Comparison of ENCODE assay signal across 36 mouse cellular contexts in genomic region chr15:20696229-20696628, GRCm38 (mm10). TPM values are rescaled to one million over a fixed set of nuclear protein-coding genes. Genes with fewer than 3 reads are reported as not detected.
"Had no signal": no experiment of that assay in that cellular context is flagged by ENCODE, and none has a peak within 500 bp of the region (broad histone marks: within the 10 kb centered on the region; RNA-seq: fewer than 3 reads in every experiment).

No protein-coding gene starts in this region.

- DNase-seq: gastrocnemius, postnatal 14 days; gastrocnemius, postnatal 36 days; heart, adult 18-20 months; heart, postnatal 14 days; heart, postnatal 36 days; kidney, adult 11 months; kidney, adult 2 months; kidney, adult 9 months; kidney, postnatal 10 days; kidney, postnatal 25 days; kidney, postnatal 4 days; liver; liver, embryonic 13.5 days had no signal

- H3K27me3 ChIP-seq: heart, embryonic 13.5 days; heart, embryonic 15.5 days; hindbrain, embryonic 13.5 days; hindbrain, embryonic 15.5 days; limb, embryonic 12.5 days; liver, embryonic 13.5 days; liver, embryonic 15.5 days had no signal

- ATAC-seq: hindbrain, postnatal 0 days; intestine, embryonic 16.5 days had no signal

- H3K9me3 ChIP-seq: heart, embryonic 13.5 days; heart, embryonic 15.5 days; hindbrain, embryonic 13.5 days; hindbrain, embryonic 15.5 days; limb, embryonic 10.5 days; limb, embryonic 12.5 days; liver, embryonic 13.5 days; liver, embryonic 15.5 days had no signal

- H3K36me3 ChIP-seq: heart, embryonic 13.5 days; heart, embryonic 15.5 days; hindbrain, embryonic 13.5 days; hindbrain, embryonic 15.5 days; limb, embryonic 10.5 days; limb, embryonic 12.5 days; liver, embryonic 13.5 days; liver, embryonic 15.5 days had no signal

- H3K4me2 ChIP-seq: heart, embryonic 11.5 days; heart, embryonic 13.5 days; heart, embryonic 15.5 days; hindbrain, embryonic 13.5 days; hindbrain, embryonic 15.5 days; limb, embryonic 12.5 days; liver, embryonic 11.5 days; liver, embryonic 13.5 days; liver, embryonic 15.5 days had no signal

- H3K4me1 ChIP-seq: heart, embryonic 13.5 days; heart, embryonic 15.5 days; hindbrain, embryonic 13.5 days; hindbrain, embryonic 15.5 days; limb, embryonic 10.5 days; limb, embryonic 12.5 days; liver, embryonic 13.5 days; liver, embryonic 15.5 days had no signal

- H3K27ac ChIP-seq: heart, embryonic 13.5 days; heart, embryonic 15.5 days; hindbrain, embryonic 13.5 days; hindbrain, embryonic 15.5 days; hindbrain, postnatal 0 days; layer of hippocampus, adult 2 months; left cerebral cortex, adult 2 months; limb, embryonic 10.5 days; limb, embryonic 12.5 days; liver, embryonic 13.5 days; liver, embryonic 15.5 days had no signal

- H3K4me3 ChIP-seq: heart, embryonic 13.5 days; heart, embryonic 15.5 days; hindbrain, embryonic 13.5 days; hindbrain, embryonic 15.5 days; layer of hippocampus, adult 2 months; left cerebral cortex, adult 2 months; limb, embryonic 10.5 days; limb, embryonic 12.5 days; liver, embryonic 13.5 days; liver, embryonic 15.5 days had no signal

- H3K9ac ChIP-seq: heart, embryonic 13.5 days; heart, embryonic 15.5 days; hindbrain, embryonic 13.5 days; hindbrain, embryonic 15.5 days; limb, embryonic 12.5 days; liver, embryonic 13.5 days; liver, embryonic 15.5 days had no signal

RNA-seq across cellular contexts. Expression of gene Acot10, which starts 29.7 kb away (rescaled TPM):
- total RNA-seq: gastrocnemius, adult 18-20 months; gastrocnemius, adult 8-10 months; gastrocnemius, postnatal 14 days; gastrocnemius, postnatal 36 days; heart, adult 18-20 months; heart, adult 8-10 months; heart, postnatal 14 days; heart, postnatal 36 days; hematopoietic stem cell, adult 5-6 weeks; hindbrain, postnatal 0 days; layer of hippocampus, adult 2 months; layer of hippocampus, postnatal 10 days; layer of hippocampus, postnatal 25 days; left cerebral cortex, adult 2 months; left cerebral cortex, postnatal 14 days; left cerebral cortex, postnatal 36 days had no signal
- polyA plus RNA-seq: heart, embryonic 13.5 days; hindbrain, embryonic 11.5 days; intestine, embryonic 14.5 days; intestine, embryonic 16.5 days; kidney, adult 2 months; limb, embryonic 10.5 days; limb, embryonic 12.5 days; liver, embryonic 11.5 days; liver, embryonic 13.5 days; liver, embryonic 15.5 days had no signal
